Mouse (Mus musculus) bone marrow macrophage, adult 2 months (primary cell): ENCODE results near the gene Olfr322. TPM values are rescaled to one million over a fixed set of nuclear protein-coding genes. Genes with fewer than 3 reads are reported as not detected.

Experiments used
- H3K27ac ChIP-seq: 2 replicates; pipeline ENCODE4 v1.5.1; 2012; ENCODE audit warnings: low read depth, low read length; ENCODE audit not compliant: insufficient read depth
- H3K4me1 ChIP-seq: 2 replicates; pipeline ENCODE4 v1.6.1; 2012; ENCODE audit warnings: low read length; ENCODE audit not compliant: control insufficient read depth, insufficient read depth
- H3K4me3 ChIP-seq: 2 replicates; pipeline ENCODE4 v1.5.1; 2012; ENCODE audit warnings: mild to moderate bottlenecking, low read length, moderate library complexity; ENCODE audit not compliant: insufficient read depth
- CTCF ChIP-seq: IDR thresholded peaks from 2 replicates; pipeline ENCODE4 v1.5.1; 2012; ENCODE audit warnings: low read depth, mild to moderate bottlenecking, low read length, moderate library complexity
- POLR2A ChIP-seq: IDR thresholded peaks from 2 replicates; pipeline ENCODE4 v1.6.1; 2012; ENCODE audit warnings: mild to moderate bottlenecking, low read depth, low read length, borderline replicate concordance
- polyA plus RNA-seq: library from polyadenylated mRNA; stranded (reverse); fragments of >200 nt; gene quantifications from 2 replicates; pipeline ENCODE4 v1.2.4, GENCODE M21; 2012; ENCODE audit not compliant: missing spikeins, insufficient read depth, insufficient read length

Olfr322 gene
- polyA plus RNA-seq, 1 experiment: not detected

- TF ChIP-seq POLR2A (no peak), CTCF (no peak)
- Histone ChIP-seq H3K4me1 (no peaks in the 10 kb centered on the region), H3K4me3 (no peak overlapping the region), H3K27ac (no peak overlapping the region)
These were observed 20.3 kb upstream of the Olfr322 start for GRCm38 (mm10) chr11:58638176-58638701.

GRCm38 (mm10) chr11:58640272-58640867, 18.2 kb upstream of the Olfr322 start, which contains the start of gene Trim58:
Gene Trim58 (plus strand): TSS chr11:58640465.
- Histone ChIP-seq H3K27ac (no peak within 1 kb of the TSS), H3K4me3 (no peak within 1 kb of the TSS), H3K4me1 (no peaks in the 10 kb centered on the region)
- TF ChIP-seq CTCF (no peak), POLR2A (no peak)

- TF ChIP-seq POLR2A: no peak
- no peak for TF ChIP-seq CTCF
- Histone ChIP-seq H3K4me3 (no peak overlapping the region), H3K27ac (no peak overlapping the region), H3K4me1 (no peaks in the 10 kb centered on the region)
These were observed 17.5 kb upstream of the Olfr322 start for GRCm38 (mm10) chr11:58641057-58641456.

GRCm38 (mm10) chr11:58641638-58642358, 16.8 kb upstream of the Olfr322 start:
- no peak overlapping the region for H3K4me3 ChIP-seq
- TF ChIP-seq POLR2A (no peak), CTCF (no peak)
- no peaks in the 10 kb centered on the region for H3K4me1 ChIP-seq
- H3K27ac ChIP-seq: no peak overlapping the region

- Histone ChIP-seq H3K4me3 (no peak overlapping the region), H3K4me1 (no peaks in the 10 kb centered on the region), H3K27ac (no peak overlapping the region)
- peak; percentile 79 for TF ChIP-seq CTCF
- no peak for TF ChIP-seq POLR2A
These were observed 15.2 kb upstream of the Olfr322 start for GRCm38 (mm10) chr11:58643350-58643749.

GRCm38 (mm10) chr11:58655151-58655550, 3.4 kb upstream of the Olfr322 start:
- H3K4me1 ChIP-seq: no peaks in the 10 kb centered on the region
- TF ChIP-seq CTCF: no peak
- TF ChIP-seq POLR2A: no peak

GRCm38 (mm10) chr11:58669252-58669651, 10.7 kb downstream of the Olfr322 start:
- H3K4me3 ChIP-seq: no peak overlapping the region
- no peak overlapping the region for H3K27ac ChIP-seq
- H3K4me1 ChIP-seq: no peaks in the 10 kb centered on the region
- TF ChIP-seq POLR2A: no peak
- no peak for TF ChIP-seq CTCF

More at GRCm38 (mm10) chr11:58655151-58655550, 3.4 kb upstream of the Olfr322 start:
- H3K27ac ChIP-seq: no peak overlapping the region
- no peak overlapping the region for H3K4me3 ChIP-seq

GRCm38 (mm10) chr11:58671825-58672224, 13.2 kb downstream of the Olfr322 start:
- no peaks in the 10 kb centered on the region for H3K4me1 ChIP-seq
- no peak overlapping the region for H3K27ac ChIP-seq
- TF ChIP-seq POLR2A (no peak), CTCF (no peak)
- no peak overlapping the region for H3K4me3 ChIP-seq

- H3K4me3 ChIP-seq: no peak within 1 kb of the TSS
- no peaks in the 10 kb centered on the region for H3K4me1 ChIP-seq
- H3K27ac ChIP-seq: no peak within 1 kb of the TSS
- no peak for TF ChIP-seq CTCF
These were observed 22.2 kb downstream of the Olfr322 start, which contains the start of gene Olfr320 for GRCm38 (mm10) chr11:58680799-58681198. Gene Olfr320 (plus strand): TSS chr11:58681099.

- no peak within 1 kb of the TSS for H3K4me3 ChIP-seq
- H3K27ac ChIP-seq: no peak within 1 kb of the TSS
- TF ChIP-seq CTCF (no peak), POLR2A (no peak)
- H3K4me1 ChIP-seq: no peaks in the 10 kb centered on the region
These were observed 40.3 kb downstream of the Olfr322 start, which contains the start of gene Olfr319 for GRCm38 (mm10) chr11:58698862-58699261. Gene Olfr319 (plus strand): TSS chr11:58699162.
